Mouse (Mus musculus) neutrophil, adult 65 days (primary cell): ENCODE results near the gene Zc3h7b. TPM values are rescaled to one million over a fixed set of nuclear protein-coding genes. Genes with fewer than 3 reads are reported as not detected.

Experiments used
- total RNA-seq: library from RNA; stranded (reverse); gene quantifications from 2 replicates; pipeline ENCODE4 v1.2.4, GENCODE M21; 2023

Gene Zc3h7b
- total RNA-seq, result 6.4 and 8.2 TPM in 2 replicates

GRCm38 (mm10) chr15:81744992-81745600, at the start of gene Zc3h7b, which contains the start of gene Rangap1:
Zc3h7b (plus strand) TSS chr15:81745057.
Rangap1 (minus strand) TSS chr15:81745530.

DNA sequence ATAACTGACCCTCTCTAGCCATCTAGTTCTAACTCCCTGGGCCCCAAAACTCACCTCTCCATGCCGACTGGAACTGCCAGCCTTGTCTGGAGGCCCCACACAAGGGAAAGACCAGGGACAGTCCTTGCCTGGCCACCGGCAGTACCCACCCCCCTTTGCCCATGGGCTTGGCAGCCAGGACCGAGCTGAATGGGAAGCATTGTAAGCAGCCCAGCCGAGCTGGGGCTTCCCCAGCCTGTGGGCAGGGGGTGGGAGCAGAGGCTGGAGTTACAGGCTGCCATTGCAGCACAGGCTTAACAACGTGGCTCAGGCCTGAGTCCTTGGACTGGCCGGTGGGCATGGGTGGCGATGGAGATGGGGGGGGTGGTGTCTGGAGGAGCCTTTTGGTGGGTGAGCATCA, 47.7 kb upstream of the Zc3h7b start, which contains the start of gene Chadl:
Chadl (minus strand) TSS at position 113 of the 400 bp plus-strand sequence.

DNA sequence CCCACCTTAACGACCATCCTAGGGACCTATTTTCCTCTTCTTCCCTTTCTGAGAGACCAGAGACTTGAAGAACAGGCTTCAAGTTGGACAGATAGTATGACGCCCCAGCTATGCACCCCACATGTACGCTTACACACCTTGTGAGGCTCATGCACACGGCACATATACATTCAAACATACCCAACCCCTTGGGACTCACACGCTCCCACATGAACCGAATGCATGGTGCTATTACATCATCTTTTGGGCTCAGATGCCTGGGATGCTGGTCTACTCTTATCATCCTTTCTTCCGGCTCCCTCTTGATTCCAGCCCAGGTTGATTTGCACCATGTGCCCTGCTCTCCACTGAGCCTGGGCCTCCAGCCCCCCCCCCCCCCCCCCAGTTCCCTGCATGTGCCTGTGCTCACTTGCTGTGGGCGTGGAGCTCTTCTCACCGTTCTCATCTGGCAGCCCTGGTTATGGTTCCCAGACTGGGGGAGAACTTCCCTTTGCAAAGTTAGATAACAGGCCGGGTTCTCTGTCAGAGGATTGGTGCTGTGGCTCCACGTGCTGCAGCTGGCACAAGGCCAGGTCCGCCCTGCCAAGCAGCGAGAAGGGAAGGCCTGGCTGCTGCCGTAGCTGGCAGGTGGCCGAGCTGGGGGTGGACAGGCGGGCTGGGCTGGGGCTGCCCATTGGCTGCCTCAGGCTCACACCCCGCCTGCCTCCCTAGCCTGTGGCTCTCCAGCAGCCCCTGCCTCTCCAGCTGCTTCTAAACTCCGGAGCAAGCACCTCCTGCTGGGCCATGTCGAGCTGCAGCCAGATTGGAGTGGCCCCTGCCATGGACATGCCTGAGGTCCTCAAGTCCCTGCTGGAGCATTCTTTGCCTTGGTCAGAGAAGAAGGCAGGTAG, 57.4 kb downstream of the Zc3h7b start, which contains the start of gene Tef:
Tef (plus strand) TSS at position 421 of the 890 bp plus-strand sequence.

Other genes starting within 250 kb of the Zc3h7b start
- gene Ep300, start 159.7 kb upstream of the Zc3h7b start, total RNA-seq, result 163 and 211 TPM in 2 replicates
- 14.1 and 14.4 TPM in 2 replicates for gene L3mbtl2, start 81.2 kb upstream of the Zc3h7b start, total RNA-seq
- not detected in 2 replicates for gene Chadl, start 47.8 kb upstream of the Zc3h7b start, total RNA-seq
- 47.7 and 66.0 TPM in 2 replicates for gene Rangap1, start 473 bp downstream of the Zc3h7b start, total RNA-seq
- 5.1 and 7.4 TPM in 2 replicates for gene Tef, start 57.4 kb downstream of the Zc3h7b start, total RNA-seq
- gene Tob2, start 113.7 kb downstream of the Zc3h7b start, total RNA-seq, result 46.7 and 52.8 TPM in 2 replicates
- 47.6 and 51.9 TPM in 2 replicates for gene Phf5a, start 126.9 kb downstream of the Zc3h7b start, total RNA-seq
- gene Aco2, start 127.3 kb downstream of the Zc3h7b start, total RNA-seq, result 86.1 and 88.3 TPM in 2 replicates
- gene Polr3h, start 181.2 kb downstream of the Zc3h7b start, total RNA-seq, result 2.7 and 3.4 TPM in 2 replicates
- gene Csdc2, start 191.7 kb downstream of the Zc3h7b start, total RNA-seq, result not detected in 2 replicates
- 30.3 and 34.9 TPM in 2 replicates for gene Pmm1, start 215.9 kb downstream of the Zc3h7b start, total RNA-seq
- gene 1700029P11Rik, start 235.5 kb downstream of the Zc3h7b start, total RNA-seq, result not detected in 2 replicates
- 15.6 and 15.7 TPM in 2 replicates for gene Xrcc6, start 242.8 kb downstream of the Zc3h7b start, total RNA-seq